Mouse (Mus musculus) brain, embryonic 14.5 days (tissue): Measurements from ENCODE around the gene Wasf2.

ENCODE experiments used
- CTCF ChIP-seq: fragments of 200-500 bp; IDR thresholded peaks from 2 replicates; pipeline ENCODE4 v1.5.1; 2012; ENCODE audit warnings: inconsistent platforms, mild to moderate bottlenecking, moderate library complexity, borderline replicate concordance; ENCODE audit not compliant: insufficient read depth, insufficient read length; ENCODE audit errors: extremely low read depth
- POLR2A ChIP-seq: fragments of 200-500 bp; IDR thresholded peaks from 2 replicates; pipeline ENCODE4 v1.6.1; 2012; ENCODE audit warnings: mild to moderate bottlenecking, inconsistent platforms, borderline replicate concordance; ENCODE audit not compliant: poor library complexity, insufficient read depth, insufficient read length, severe bottlenecking; ENCODE audit errors: extremely low read depth

DNA sequence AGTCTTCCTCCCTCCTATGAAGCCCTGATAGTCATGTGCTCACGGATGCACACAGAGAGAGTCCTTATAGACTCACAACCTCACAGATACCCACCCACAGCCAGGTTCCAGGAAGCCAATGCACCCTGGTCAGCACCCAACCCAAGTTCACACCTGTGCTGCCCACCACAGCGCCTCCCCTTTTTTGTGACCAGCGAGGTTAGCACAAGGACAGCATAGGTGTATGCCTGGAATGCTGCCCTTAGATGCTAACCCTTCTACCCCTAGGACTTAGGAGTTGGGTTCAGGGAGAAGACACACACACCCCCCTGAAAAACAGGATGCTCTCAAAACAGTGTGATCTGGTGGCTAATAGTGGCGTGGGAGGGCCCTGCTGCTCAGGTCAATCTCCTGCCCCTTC lies 40.5 kb upstream of the Wasf2 start:
- TF ChIP-seq POLR2A (no peak), CTCF (no peak)
